Comparison of ENCODE assay signal across 8 mouse cellular contexts in genomic region chr19:3414268-3414733, GRCm38 (mm10). TPM values are rescaled to one million over a fixed set of nuclear protein-coding genes. Genes with fewer than 3 reads are reported as not detected.
DNase-seq lines count a peak whose midpoint lies in the region; ATAC-seq and TF ChIP-seq lines count a peak whose summit lies in the region.

Gal (minus strand) TSS chr19:3414544.

- H3K27me3 ChIP-seq in heart, embryonic 10.5 days (ENCODE audit: insufficient read depth, poor library complexity, severe bottlenecking) = peaks cover 75% of the 10 kb centered on the region
- H3K27me3 ChIP-seq in kidney, postnatal 0 days (ENCODE audit: insufficient read depth, low read length) = peaks cover 9% of the 10 kb centered on the region
- H3K27me3 ChIP-seq in stomach, embryonic 15.5 days (replicated peaks) = peaks cover 29% of the 10 kb centered on the region

- ATAC-seq in kidney, postnatal 0 days (replicated peaks; ENCODE audit: low FRiP score, low read depth) = 0 out of 2 replicates have a peak, but pooled peaks have one; percentile 36
- peak; percentile 39 for ATAC-seq in megakaryocyte-erythroid progenitor cell, adult 5-6 weeks (replicated peaks; ENCODE audit: low FRiP score, low TSS enrichment, poor library complexity, severe bottlenecking)
- no peak for ATAC-seq in stomach, embryonic 15.5 days (ENCODE audit: insufficient read depth, low FRiP score, low read depth)

- peaks cover 15% of the 10 kb centered on the region for H3K4me1 ChIP-seq in heart, embryonic 10.5 days
- H3K4me1 ChIP-seq in kidney, postnatal 0 days (replicated peaks; ENCODE audit: insufficient read depth, low read length) = peaks cover 6% of the 10 kb centered on the region; the same call in 1 of the 2 replicates
- peaks cover 9% of the 10 kb centered on the region; the same call in 1 of the 2 replicates for H3K4me1 ChIP-seq in stomach, embryonic 15.5 days

- DNase-seq in gastrocnemius, postnatal 10 days = peak; percentile 38
- DNase-seq in gastrocnemius, postnatal 36 days = no peak
- peak; percentile 47 for DNase-seq in adrenal gland, adult 2 months
- DNase-seq in heart, embryonic 10.5 days (ENCODE audit: low spot score) = no peak
- peak; percentile 20 for DNase-seq in kidney, postnatal 0 days (ENCODE audit: low spot score)
- DNase-seq in frontal cortex, adult 2 months (ENCODE audit: extremely low spot score in 1 of 2, low spot score in 1 of 2) = no peak

- H3K4me3 ChIP-seq in heart, embryonic 10.5 days = peak within 1 kb of the TSS; percentile 58
- H3K4me3 ChIP-seq in kidney, postnatal 0 days (replicated peaks; ENCODE audit: low read depth, low read length) = peak within 1 kb of the TSS; percentile 22
- H3K4me3 ChIP-seq in stomach, embryonic 15.5 days (replicated peaks) = peak within 1 kb of the TSS; percentile 36

- H3K27ac ChIP-seq in heart, embryonic 10.5 days = peak within 1 kb of the TSS; percentile 69
- H3K27ac ChIP-seq in kidney, postnatal 0 days = no peak within 1 kb of the TSS
- no peak within 1 kb of the TSS for H3K27ac ChIP-seq in stomach, embryonic 15.5 days

- no peaks in the 10 kb centered on the region for H3K36me3 ChIP-seq in heart, embryonic 10.5 days
- no peaks in the 10 kb centered on the region for H3K36me3 ChIP-seq in kidney, postnatal 0 days (ENCODE audit: insufficient read depth, low read length)
- no peaks in the 10 kb centered on the region for H3K36me3 ChIP-seq in stomach, embryonic 15.5 days

- intact Hi-C loops in gastrocnemius, postnatal 36 days (cut with DNase I) = no loop called here

- H3K9ac ChIP-seq in kidney, postnatal 0 days (ENCODE audit: low read depth, low read length) = no peak within 1 kb of the TSS
- H3K9ac ChIP-seq in stomach, embryonic 15.5 days = no peak within 1 kb of the TSS

- no peak for TF ChIP-seq CTCF in kidney, postnatal 0 days (IDR thresholded peaks at IDR 0.05; ENCODE audit: low read depth)

- 3% methylated on average over 37 of the region's 37 CpGs for WGBS in heart, embryonic 10.5 days
- 1% methylated on average over 24 of the region's 37 CpGs for WGBS in kidney, postnatal 0 days
- 2% methylated on average over 36 of the region's 37 CpGs for WGBS in stomach, embryonic 15.5 days

- peak within 1 kb of the TSS; percentile 59 for H3K4me2 ChIP-seq in kidney, postnatal 0 days (ENCODE audit: low read length)
- peak within 1 kb of the TSS; percentile 64 for H3K4me2 ChIP-seq in stomach, embryonic 15.5 days

- no peaks in the 10 kb centered on the region for H3K9me3 ChIP-seq in heart, embryonic 10.5 days
- no peaks in the 10 kb centered on the region for H3K9me3 ChIP-seq in kidney, postnatal 0 days (replicated peaks; ENCODE audit: low read length)
- no peaks in the 10 kb centered on the region for H3K9me3 ChIP-seq in stomach, embryonic 15.5 days

RNA-seq across cellular contexts. Expression of gene Gal, which starts in this region (rescaled TPM):
- total RNA-seq in gastrocnemius, postnatal 10 days (2021) = 1 to 10 TPM in 1 of 2 experiments, not detected in 1; 1.9 TPM
- under 1 TPM; 0.35 to 0.41 TPM for total RNA-seq in gastrocnemius, postnatal 36 days (2021)
- total RNA-seq in adrenal gland, adult 2 months (2021) = 100 to 1,000 TPM in 1 of 2 experiments, 10 to 100 TPM in 1; 62.8 to 123 TPM
- polyA plus RNA-seq in adrenal gland, adult 2 months (2012; rRNA removed) = 70.8 and 161 TPM in 2 replicates
- 13.5 and 14.9 TPM in 2 replicates for polyA plus RNA-seq in heart, embryonic 10.5 days (2016; fragmentation: Nextera tagmentation; extraction: Ambion mirVana)
- polyA plus RNA-seq in kidney, postnatal 0 days (2015; fragmentation: Nextera tagmentation; extraction: Ambion mirVana) = 0.61 and 0.70 TPM in 2 replicates
- not detected in 2 replicates for total RNA-seq in megakaryocyte-erythroid progenitor cell, adult 5-6 weeks (2014; fragmentation: Nextera tagmentation)
- total RNA-seq in megakaryocyte-erythroid progenitor cell, adult 5-6 weeks (2017) = not detected in 2 replicates
- 11.7 and 13.2 TPM in 2 replicates for polyA plus RNA-seq in stomach, embryonic 15.5 days (2015; fragmentation: Nextera tagmentation; extraction: Ambion mirVana)
- polyA plus RNA-seq in frontal cortex, adult 2 months (2012; rRNA removed) = 8.7 and 10.8 TPM in 2 replicates

Comparison
In these comparisons a context has a peak if more than half of its experiments do, and no peak if none do; other contexts are left out.
1. RNA of gene Gal (total RNA-seq): 62.8 to 123 TPM in adrenal gland, adult 2 months; 1.9 TPM in gastrocnemius, postnatal 10 days, 0.35 to 0.41 TPM in gastrocnemius, postnatal 36 days and not detected in megakaryocyte-erythroid progenitor cell, adult 5-6 weeks; every median in the first group is over 10 times any median in the second.
2. DNase-seq: peak in gastrocnemius, postnatal 10 days (single experiment) and adrenal gland, adult 2 months (single experiment); none in gastrocnemius, postnatal 36 days (0 of 2), heart, embryonic 10.5 days (single experiment) and frontal cortex, adult 2 months (0 of 2).
3. Peak in DNase-seq, ATAC-seq, H3K4me3 ChIP-seq and H3K4me2 ChIP-seq in kidney, postnatal 0 days; RNA of the gene not detected or under 1 TPM.
4. Peak in ATAC-seq in megakaryocyte-erythroid progenitor cell, adult 5-6 weeks; RNA of the gene not detected or under 1 TPM.
5. Peak in every context shown above with its lines, with median percentiles within 50 percentile points of each other: H3K4me3 ChIP-seq.